Mouse (Mus musculus): Measurements from ENCODE around the gene Gpr183. TPM values are rescaled to one million over a fixed set of nuclear protein-coding genes. Genes with fewer than 3 reads are reported as not detected.

Gene Gpr183
- polyA plus RNA-seq, 1 experiment from 2014 or later, result 1.6 TPM

GRCm38 (mm10) chr14:121906341-121906991 is 58.5 kb downstream of the Gpr183 start:
- ATAC-seq (ENCODE audit: low read depth), result no peak
- Histone ChIP-seq H3K27ac (replicated peaks) (no peak overlapping the region), H3K9me3 (no peaks in the 10 kb centered on the region), H3K4me3 (no peak overlapping the region), H3K27me3 (no peaks in the 10 kb centered on the region), H3K4me2 (no peak overlapping the region), H3K9ac (no peak overlapping the region), H3K4me1 (replicated peaks) (no peaks in the 10 kb centered on the region), H3K36me3 (peaks cover 59% of the 10 kb centered on the region)
- WGBS, result 87% methylated on average over 8 of the region's 8 CpGs

- H3K27ac ChIP-seq (replicated peaks), result no peak overlapping the region
- H3K4me1 ChIP-seq (replicated peaks), result no peaks in the 10 kb centered on the region
- 72% methylated on average over 3 of the region's 3 CpGs for WGBS
- no peaks in the 10 kb centered on the region for H3K27me3 ChIP-seq
- H3K9ac ChIP-seq, result no peak overlapping the region
- peaks cover 44% of the 10 kb centered on the region for H3K36me3 ChIP-seq
- H3K4me3 ChIP-seq, result no peak overlapping the region
- no peaks in the 10 kb centered on the region for H3K9me3 ChIP-seq
- no peak overlapping the region for H3K4me2 ChIP-seq
- ATAC-seq (ENCODE audit: low read depth), result no peak
Measured at GRCm38 (mm10) chr14:121904754-121905153, 60.2 kb downstream of the Gpr183 start.

- Histone ChIP-seq H3K36me3 (peaks cover 32% of the 10 kb centered on the region), H3K9me3 (no peaks in the 10 kb centered on the region), H3K27me3 (no peaks in the 10 kb centered on the region), H3K4me2 (no peak overlapping the region), H3K4me3 (no peak overlapping the region), H3K27ac (replicated peaks) (no peak overlapping the region), H3K9ac (no peak overlapping the region), H3K4me1 (replicated peaks) (no peaks in the 10 kb centered on the region)
- ATAC-seq (ENCODE audit: low read depth), result no peak
- 93% methylated on average over 7 of the region's 7 CpGs for WGBS
Measured at GRCm38 (mm10) chr14:121903381-121903876, 61.6 kb downstream of the Gpr183 start.

Other genes with a start within 250 kb of the Gpr183 start
- 5.2 and 6.4 TPM in 2 replicates for gene Dock9, start 167.4 kb downstream of the Gpr183 start, polyA plus RNA-seq (2015; fragmentation: Nextera tagmentation; extraction: Ambion mirVana)
- 54.6 and 59.3 TPM in 2 replicates for gene Ubac2, start 86.6 kb downstream of the Gpr183 start, polyA plus RNA-seq (2015; fragmentation: Nextera tagmentation; extraction: Ambion mirVana)
- gene Gpr18, start 49.4 kb downstream of the Gpr183 start, polyA plus RNA-seq (2015; fragmentation: Nextera tagmentation; extraction: Ambion mirVana), result 0.17 TPM in 1 of 2 replicates, not detected in the other
- gene Timm8a2, start 69.5 kb upstream of the Gpr183 start, polyA plus RNA-seq (2015; fragmentation: Nextera tagmentation; extraction: Ambion mirVana), result not detected in 2 replicates
- 121 and 127 TPM in 2 replicates for gene Tm9sf2, start 141.8 kb upstream of the Gpr183 start, polyA plus RNA-seq (2015; fragmentation: Nextera tagmentation; extraction: Ambion mirVana)
- 10.2 TPM in 2 replicates for gene Clybl, start 216.5 kb upstream of the Gpr183 start, polyA plus RNA-seq (2015; fragmentation: Nextera tagmentation; extraction: Ambion mirVana)